12 mouse cellular contexts compared by ENCODE assay signal in genomic region chr14:43796069-43796904, GRCm38 (mm10). TPM values are rescaled to one million over a fixed set of nuclear protein-coding genes. Genes with fewer than 3 reads are reported as not detected.
A peak's percentile ranks its signal among the peaks of the same experiment; 100 is the strongest.
DNase-seq lines count a peak whose midpoint lies in the region; ATAC-seq and TF ChIP-seq lines count a peak whose summit lies in the region.
"Had no signal": no experiment of that assay in that cellular context is flagged by ENCODE, and none has a peak within 500 bp of the region (broad histone marks: within the 10 kb centered on the region; RNA-seq: fewer than 3 reads in every experiment).

No protein-coding gene starts in this region.

- H3K4me2 ChIP-seq in forebrain, postnatal 0 days (ENCODE audit: low read depth), result peak overlapping the region; percentile 38

- H3K4me1 ChIP-seq in E14TG2a.4 (replicated peaks; ENCODE audit: low read depth, low read length), result peaks cover 9% of the 10 kb centered on the region; the same call in 1 of the 2 replicates
- no peaks in the 10 kb centered on the region for H3K4me1 ChIP-seq in forebrain, postnatal 0 days (ENCODE audit: insufficient read depth)

- no peak overlapping the region for H3K9ac ChIP-seq in forebrain, postnatal 0 days

- WGBS in forebrain, postnatal 0 days, result 20% methylated on average over 14 of the region's 14 CpGs

- DNase-seq in gastrocnemius, postnatal 10 days, result peak; percentile 3
- no peak for DNase-seq in gastrocnemius, postnatal 4 days (ENCODE audit: low spot score in 2 of 2)
- DNase-seq in forebrain, postnatal 0 days, result no peak
- DNase-seq in mesoderm, embryonic 11.5 days (ENCODE audit: low read depth, low spot score), result peak; percentile 23
- DNase-seq in layer of hippocampus, adult 8-10 months (ENCODE audit: low spot score in 2 of 2), result no peak
- no peak for DNase-seq in adipocyte (ENCODE audit: low spot score)
- DNase-seq in adrenal gland, adult 18-20 months (ENCODE audit: low spot score in 2 of 2), result no peak
- DNase-seq: cerebellum, postnatal 36 days; kidney, adult 2 months had no signal

- TF ChIP-seq CTCF in E14TG2a.4 (conservative IDR thresholded peaks at IDR 0.05; ENCODE audit: low read length), result no peak
- TF ChIP-seq CTCF in forebrain, postnatal 0 days (IDR thresholded peaks at IDR 0.05; ENCODE audit: low read depth), result no peak

- H3K27ac ChIP-seq in forebrain, postnatal 0 days (ENCODE audit: low read depth, low read length), result no peak overlapping the region
- H3K27ac ChIP-seq: macrophage had no signal

- H3K27me3 ChIP-seq in E14TG2a.4 (ENCODE audit: insufficient read depth, low read length), result peaks cover 9% of the 10 kb centered on the region
- no peaks in the 10 kb centered on the region for H3K27me3 ChIP-seq in forebrain, postnatal 0 days (ENCODE audit: insufficient read depth, low read length)

- peak overlapping the region; percentile 57 for H3K4me3 ChIP-seq in E14TG2a.4 (replicated peaks; ENCODE audit: low read length)
- no peak overlapping the region for H3K4me3 ChIP-seq in forebrain, postnatal 0 days (ENCODE audit: low read depth, low read length)

- peak; percentile 59 for ATAC-seq in forebrain, postnatal 0 days

- H3K36me3 ChIP-seq in E14TG2a.4 (ENCODE audit: insufficient read depth, low read length), result no peaks in the 10 kb centered on the region
- no peaks in the 10 kb centered on the region for H3K36me3 ChIP-seq in forebrain, postnatal 0 days (ENCODE audit: insufficient read depth)

- H3K9me3 ChIP-seq in E14TG2a.4 (ENCODE audit: low read length), result no peaks in the 10 kb centered on the region
- H3K9me3 ChIP-seq in forebrain, postnatal 0 days (ENCODE audit: low read length), result no peaks in the 10 kb centered on the region

RNA-seq across cellular contexts. Expression of gene Gm8180, which starts 11.7 kb away (rescaled TPM):
- not detected for total RNA-seq in gastrocnemius, postnatal 10 days (2021)
- total RNA-seq in gastrocnemius, postnatal 4 days (2021), result not detected
- not detected in 2 replicates for total RNA-seq in forebrain, postnatal 0 days (2014; rRNA removed)
- polyA plus RNA-seq in forebrain, postnatal 0 days (2015; fragmentation: Nextera tagmentation; extraction: Ambion mirVana), result not detected in 2 replicates
- total RNA-seq in layer of hippocampus, adult 8-10 months (2022), result not detected
- not detected for total RNA-seq in adrenal gland, adult 18-20 months (2021)
- polyA plus RNA-seq: kidney, adult 2 months; macrophage; small intestine, adult 2 months had no signal

RNA-seq across cellular contexts. Expression of gene Gm6526, which starts 48.6 kb away (rescaled TPM):
- not detected for total RNA-seq in gastrocnemius, postnatal 10 days (2021)
- not detected for total RNA-seq in gastrocnemius, postnatal 4 days (2021)
- total RNA-seq in forebrain, postnatal 0 days (2014; rRNA removed), result not detected in 2 replicates
- polyA plus RNA-seq in forebrain, postnatal 0 days (2015; fragmentation: Nextera tagmentation; extraction: Ambion mirVana), result not detected in 2 replicates
- not detected for total RNA-seq in layer of hippocampus, adult 8-10 months (2022)
- not detected for total RNA-seq in adrenal gland, adult 18-20 months (2021)
- polyA plus RNA-seq: kidney, adult 2 months; macrophage; small intestine, adult 2 months had no signal

Comparison
In these comparisons a context has a peak if more than half of its experiments do, and no peak if none do; other contexts are left out.
1. DNase-seq: peak in gastrocnemius, postnatal 10 days (single experiment) and mesoderm, embryonic 11.5 days (single experiment); none in gastrocnemius, postnatal 4 days (0 of 2), forebrain, postnatal 0 days (single experiment), layer of hippocampus, adult 8-10 months (0 of 2), adipocyte (single experiment) and adrenal gland, adult 18-20 months (0 of 2).